Mouse (Mus musculus): ENCODE results near the gene Gm8300. TPM values are rescaled to one million over a fixed set of nuclear protein-coding genes. Genes with fewer than 3 reads are reported as not detected.
"Not testable (repeated sequence)": the region's sequence is repeated elsewhere in the genome, so short reads cannot be mapped to it uniquely, and the experiment has no call there.

Gene Gm8300
- total RNA-seq (2014; fragmentation: Nextera tagmentation): not detected in 2 replicates
- total RNA-seq (2017): not detected in 2 replicates

DNA sequence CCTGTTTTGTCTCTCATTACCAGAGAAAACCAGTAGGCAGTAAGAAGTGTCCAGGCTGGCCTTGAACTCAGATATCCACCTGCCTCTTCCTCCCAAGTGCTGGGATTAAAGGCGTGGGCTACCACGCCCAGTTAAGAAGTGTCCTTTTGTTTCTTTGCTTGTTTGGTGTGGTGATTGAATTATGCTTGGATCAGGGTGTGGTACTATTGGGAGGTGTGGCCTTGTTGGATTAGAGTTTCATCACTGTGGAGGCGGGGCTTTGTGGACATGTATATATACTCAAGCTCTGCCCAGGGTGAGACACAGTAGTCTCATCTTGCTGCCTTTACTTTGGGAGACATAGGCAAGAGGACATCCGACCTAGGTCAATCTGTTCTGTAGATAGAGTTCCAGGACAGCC lies at the start of gene Gm8300:
Gm8300 (plus strand) TSS at position 301 of the 400 bp plus-strand sequence.
- ATAC-seq (replicated peaks; ENCODE audit: low FRiP score, low TSS enrichment, poor library complexity, severe bottlenecking): not testable (repeated sequence)

DNA sequence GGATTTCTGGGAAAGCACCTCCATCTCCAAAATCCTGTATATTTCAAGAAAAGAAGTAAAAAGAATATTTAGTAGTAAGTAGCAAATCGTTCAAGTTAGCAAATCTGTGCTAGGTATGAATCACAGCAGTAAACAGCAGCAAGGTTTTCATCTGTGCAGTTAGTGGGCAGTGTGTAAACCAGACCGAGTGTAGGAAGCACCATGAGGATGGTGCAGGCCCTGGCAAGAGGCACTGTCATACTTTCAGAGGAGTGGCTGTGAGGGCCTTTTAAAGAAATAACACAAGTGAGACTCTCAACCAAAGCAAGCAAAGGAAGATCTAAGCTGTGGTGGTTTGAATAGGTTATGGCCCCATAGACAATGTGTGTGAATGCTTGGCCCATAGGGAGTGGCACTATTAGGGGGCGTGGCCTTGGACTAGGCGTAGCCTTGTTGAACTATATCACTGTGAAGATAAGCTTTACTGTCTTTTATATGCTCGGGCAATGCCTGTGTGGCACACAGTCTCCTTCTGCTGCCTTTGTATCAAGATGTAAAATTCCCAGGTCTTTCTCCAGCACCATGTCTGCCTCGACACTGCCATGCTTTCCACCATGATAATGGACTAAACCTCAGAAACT lies 49.3 kb upstream of the Gm8300 start:
- peak; percentile 95 for ATAC-seq (replicated peaks; ENCODE audit: low FRiP score, low TSS enrichment, poor library complexity, severe bottlenecking)

DNA sequence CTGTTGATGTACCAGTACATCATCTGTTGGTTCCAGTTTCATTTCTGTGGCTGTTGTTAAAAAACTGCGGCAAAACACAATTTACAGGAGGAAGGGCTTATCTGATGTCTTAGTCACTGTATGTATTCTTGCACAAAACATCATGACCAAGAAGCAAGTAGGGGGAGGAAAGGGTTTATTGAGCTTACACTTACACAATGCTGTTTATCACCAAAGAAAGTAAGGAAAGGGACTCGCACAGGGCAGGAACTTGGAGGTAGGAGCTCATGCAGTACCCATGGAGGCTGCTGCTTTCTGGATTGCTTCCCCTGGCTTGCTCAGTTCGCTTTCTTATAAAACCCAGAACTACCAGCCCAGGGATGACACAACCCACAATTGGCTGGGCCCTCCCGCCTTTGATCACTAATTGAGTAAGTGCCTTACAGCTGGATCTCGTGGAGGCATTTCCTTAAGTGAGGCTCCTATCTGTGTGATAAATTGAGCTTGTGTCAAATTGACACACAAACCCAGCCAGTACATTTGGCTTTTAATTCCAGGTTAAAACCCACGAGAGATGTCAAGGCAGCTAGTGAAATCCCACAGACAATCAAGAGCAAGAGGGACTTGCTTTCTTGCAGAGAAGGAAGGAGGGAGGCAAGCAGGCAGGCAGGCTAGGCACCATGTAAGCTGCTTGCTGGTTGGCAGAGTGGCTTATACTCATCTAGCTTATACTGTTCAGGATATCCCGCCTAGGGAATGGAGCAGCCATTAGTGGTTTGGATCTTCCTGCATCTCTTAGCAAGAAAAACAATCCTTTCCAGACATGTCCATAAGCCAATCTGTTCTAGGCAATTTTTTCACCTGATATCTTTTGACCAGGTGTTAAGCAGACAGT lies 43.6 kb upstream of the Gm8300 start:
- no peak for ATAC-seq (replicated peaks; ENCODE audit: low FRiP score, low TSS enrichment, poor library complexity, severe bottlenecking)

DNA sequence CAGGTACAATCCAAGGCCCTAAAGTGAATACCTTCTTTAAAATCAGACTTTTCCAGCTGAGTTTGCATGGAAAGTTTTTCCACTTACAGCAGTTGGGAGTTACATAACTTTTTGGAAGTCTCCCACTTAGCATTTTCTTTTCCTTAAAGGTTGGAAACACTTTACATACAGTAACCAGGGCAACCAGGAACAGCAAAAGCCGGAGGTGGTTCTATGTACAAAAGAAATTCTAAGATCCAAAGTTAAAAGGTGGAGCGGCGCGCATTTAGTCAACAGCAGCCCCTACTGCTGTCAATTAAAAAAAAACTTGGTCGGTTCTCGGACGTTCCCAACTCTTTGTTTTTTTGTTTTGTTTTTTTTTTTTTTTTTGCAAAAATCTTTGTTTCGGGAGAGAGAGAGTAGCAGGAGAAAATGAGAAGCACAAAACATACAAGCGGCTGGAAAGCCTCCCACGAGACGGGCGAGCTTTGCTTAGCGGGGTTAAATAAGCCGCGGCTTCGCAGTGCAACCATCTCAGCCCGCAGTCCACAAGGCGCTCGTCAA lies 42.6 kb upstream of the Gm8300 start:
- no peak; the same call in 1 of the 2 replicates for ATAC-seq (replicated peaks; ENCODE audit: low FRiP score, low TSS enrichment, poor library complexity, severe bottlenecking)

DNA sequence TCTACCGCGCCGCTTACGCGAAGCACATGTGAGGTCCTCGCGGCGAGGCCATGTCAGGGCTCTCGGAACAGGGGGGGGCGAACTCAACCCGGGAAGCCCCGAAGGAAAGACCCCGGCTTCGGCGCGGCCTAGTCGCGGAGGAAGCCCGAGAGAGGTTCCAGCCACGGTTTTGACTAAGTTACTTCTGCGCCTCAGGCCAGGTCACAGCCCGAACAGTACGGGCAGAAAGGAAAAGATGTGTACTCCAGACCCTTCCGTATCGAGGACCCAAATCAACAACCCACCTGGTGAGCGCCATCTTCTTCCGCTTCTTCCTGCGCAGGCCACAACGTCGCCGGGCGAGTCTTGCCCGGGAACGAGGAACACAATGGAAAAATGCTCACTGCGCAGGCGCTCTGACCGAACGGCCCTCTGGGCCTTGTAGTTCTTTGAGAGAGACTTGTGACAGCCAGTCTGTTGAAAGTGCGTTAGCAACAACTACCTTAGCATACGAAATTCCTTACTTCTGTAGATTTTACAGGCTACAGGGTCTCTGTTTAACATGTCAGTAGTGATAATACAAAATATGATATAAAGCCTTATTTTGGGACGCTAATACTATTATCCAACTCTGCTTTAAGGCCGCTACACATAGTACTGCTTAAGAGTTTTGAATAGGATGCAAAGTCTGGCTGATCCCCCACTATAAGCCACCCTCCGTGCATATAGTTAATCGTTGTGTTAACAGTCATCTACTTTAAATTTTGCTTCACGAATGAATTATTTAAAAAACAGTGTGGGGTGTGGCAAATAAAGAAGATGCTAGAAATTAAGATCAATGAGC lies 41.9 kb upstream of the Gm8300 start, which contains the start of gene Snw1:
Snw1 (minus strand) TSS at position 311 of the 823 bp plus-strand sequence.
- peak; percentile 96 for ATAC-seq (replicated peaks; ENCODE audit: low FRiP score, low TSS enrichment, poor library complexity, severe bottlenecking)

DNA sequence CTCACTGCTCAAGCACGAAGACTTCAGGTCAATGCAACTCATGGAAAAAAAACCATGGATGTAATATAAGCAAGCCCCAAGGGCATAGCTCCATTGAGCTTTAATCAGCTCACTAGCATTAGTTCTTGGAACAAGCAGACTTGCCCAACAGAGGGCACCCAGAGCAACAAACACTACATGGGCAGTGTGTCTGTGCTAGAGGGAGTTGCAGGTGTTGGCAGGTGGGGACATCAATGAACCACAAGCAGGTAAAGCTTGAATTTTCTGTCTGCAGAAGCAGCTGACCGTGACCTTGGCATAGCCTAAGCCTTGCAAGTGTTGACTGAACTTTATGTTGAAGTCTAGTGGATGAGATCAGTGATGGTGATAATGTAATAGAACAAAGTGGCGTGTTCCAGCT lies 39.4 kb upstream of the Gm8300 start:
- ATAC-seq (replicated peaks; ENCODE audit: low FRiP score, low TSS enrichment, poor library complexity, severe bottlenecking): no peak

DNA sequence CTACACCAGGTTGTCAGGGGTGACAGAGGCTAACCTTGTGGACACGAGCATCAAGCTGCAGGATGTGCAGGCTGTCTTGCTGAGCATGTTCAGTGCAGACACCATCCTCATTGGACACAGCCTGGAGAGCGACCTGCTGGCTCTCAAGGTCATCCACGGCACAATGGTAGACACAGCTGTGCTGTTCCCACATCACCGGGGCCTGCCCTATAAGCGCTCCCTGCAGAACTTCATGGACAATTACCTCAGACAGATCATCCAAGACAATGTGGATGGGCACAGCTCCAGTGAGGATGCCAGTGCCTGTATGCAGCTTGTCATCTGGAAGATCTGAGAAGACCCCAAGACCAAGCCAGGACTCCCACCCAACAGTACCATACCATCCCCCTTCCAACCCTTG lies 31.6 kb upstream of the Gm8300 start:
- not testable (repeated sequence) for ATAC-seq (replicated peaks; ENCODE audit: low FRiP score, low TSS enrichment, poor library complexity, severe bottlenecking)

DNA sequence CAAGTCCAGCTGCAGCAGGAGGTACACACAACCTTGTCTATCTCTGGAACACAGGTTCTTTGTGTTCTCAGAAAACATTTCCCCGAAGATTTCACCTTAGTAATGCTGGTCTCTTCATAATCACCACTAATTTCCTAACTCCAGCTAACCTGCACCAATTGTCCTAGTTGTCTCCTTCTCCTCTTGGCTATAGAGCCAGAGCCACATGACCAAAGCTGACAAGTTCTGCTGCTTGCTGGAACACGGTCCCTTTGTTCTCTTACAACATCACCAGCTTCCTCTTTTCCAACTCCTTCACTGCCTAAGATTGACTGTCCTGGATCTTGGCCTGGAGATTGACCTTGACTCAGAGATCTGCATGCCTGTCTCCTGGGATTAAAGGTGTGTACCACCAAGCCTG lies 25.4 kb upstream of the Gm8300 start:
- ATAC-seq (replicated peaks; ENCODE audit: low FRiP score, low TSS enrichment, poor library complexity, severe bottlenecking): not testable (repeated sequence)

DNA sequence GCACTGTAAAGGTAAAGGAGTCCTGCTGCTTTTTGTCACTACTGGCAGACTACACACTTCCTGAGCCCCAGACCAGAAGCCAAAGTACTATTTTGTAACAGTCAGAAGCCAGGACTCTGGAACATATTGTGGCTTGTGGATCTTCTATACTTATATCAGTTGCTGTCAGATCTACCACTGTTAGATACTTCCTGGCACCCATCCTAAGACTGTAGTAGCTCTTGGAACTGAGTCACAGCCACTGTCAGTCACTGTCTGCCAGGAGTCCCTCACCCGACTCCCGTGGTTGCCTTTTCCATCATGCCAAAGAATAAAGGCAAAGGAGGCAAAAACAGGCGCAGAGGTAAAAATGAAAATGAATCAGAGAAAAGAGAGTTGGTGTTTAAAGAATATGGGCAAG lies 19.7 kb upstream of the Gm8300 start, which contains the start of gene Gm5788:
Gm5788 (plus strand) TSS at position 301 of the 400 bp plus-strand sequence.
- ATAC-seq (replicated peaks; ENCODE audit: low FRiP score, low TSS enrichment, poor library complexity, severe bottlenecking): not testable (repeated sequence)

DNA sequence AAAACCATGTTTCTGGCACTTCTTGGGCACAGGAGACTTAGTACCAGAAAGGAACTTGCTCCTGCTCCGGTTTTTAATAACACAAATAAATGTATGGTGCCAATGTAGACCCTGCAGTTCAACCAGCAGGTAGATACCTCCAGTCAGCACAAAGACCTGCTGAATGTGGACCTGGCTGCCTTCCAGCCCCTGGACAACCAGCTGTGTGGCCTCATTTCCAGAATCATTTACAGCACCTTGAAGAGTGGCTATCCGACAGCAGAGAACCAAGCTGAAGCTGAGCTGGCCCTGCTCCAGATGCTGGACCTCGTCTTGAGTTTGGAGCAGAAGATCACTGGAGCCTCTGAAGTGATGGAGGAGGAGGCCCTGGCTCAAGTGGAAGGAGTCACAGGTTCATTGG lies 5.5 kb downstream of the Gm8300 start:
- ATAC-seq (replicated peaks; ENCODE audit: low FRiP score, low TSS enrichment, poor library complexity, severe bottlenecking): not testable (repeated sequence)

DNA sequence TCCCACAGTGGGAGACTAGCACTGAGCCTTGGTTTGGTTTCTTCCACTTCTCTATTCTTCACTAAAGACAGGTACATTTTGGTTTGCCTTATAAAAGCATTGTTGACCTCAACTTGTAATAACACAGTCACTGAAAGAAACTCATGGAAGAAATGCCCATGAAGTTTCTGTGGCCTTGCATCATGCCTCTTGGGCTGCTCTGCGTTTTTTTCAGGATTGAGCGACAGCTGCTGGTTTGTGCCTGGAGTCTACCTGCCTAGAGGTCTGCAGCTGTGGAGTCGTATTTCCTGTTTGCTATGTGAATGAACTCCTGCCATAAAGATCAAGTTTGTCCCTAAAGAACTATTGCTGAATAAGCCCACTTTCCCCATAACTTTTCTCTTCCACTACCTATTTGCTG lies 29.8 kb downstream of the Gm8300 start:
- ATAC-seq (replicated peaks; ENCODE audit: low FRiP score, low TSS enrichment, poor library complexity, severe bottlenecking): no peak

DNA sequence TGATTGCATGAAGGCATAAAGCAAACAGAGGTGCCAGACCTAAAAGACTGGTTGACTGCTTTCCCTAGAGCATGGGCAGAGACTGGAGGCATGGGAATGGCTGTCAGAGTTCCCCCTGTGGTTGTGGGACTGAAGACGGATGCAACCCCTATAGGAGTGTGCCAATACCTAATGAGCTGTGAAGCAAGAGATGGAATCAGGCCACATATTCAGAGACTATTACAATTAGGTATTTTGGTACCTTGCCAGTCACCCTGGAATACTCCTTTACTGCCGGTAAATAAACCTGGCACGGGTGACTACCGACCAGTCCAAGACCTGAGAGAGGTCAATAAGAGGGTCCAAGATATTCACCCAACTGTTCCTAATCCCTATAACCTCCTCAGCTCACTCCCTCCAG lies 36.5 kb downstream of the Gm8300 start:
- not testable (repeated sequence) for ATAC-seq (replicated peaks; ENCODE audit: low FRiP score, low TSS enrichment, poor library complexity, severe bottlenecking)

Other genes with a start within 250 kb of the Gm8300 start
- gene Vipas39, start 248.1 kb upstream of the Gm8300 start, total RNA-seq (2014; fragmentation: Nextera tagmentation): 20.5 and 25.5 TPM in 2 replicates
- gene Vipas39, start 248.1 kb upstream of the Gm8300 start, total RNA-seq (2017): 15.8 and 26.0 TPM in 2 replicates
- gene Ahsa1, start 247.8 kb upstream of the Gm8300 start, total RNA-seq (2014; fragmentation: Nextera tagmentation): 127 and 212 TPM in 2 replicates
- gene Ahsa1, start 247.8 kb upstream of the Gm8300 start, total RNA-seq (2017): 295 and 365 TPM in 2 replicates
- not detected in 2 replicates for gene Ism2, start 214.6 kb upstream of the Gm8300 start, total RNA-seq (2014; fragmentation: Nextera tagmentation)
- gene Ism2, start 214.6 kb upstream of the Gm8300 start, total RNA-seq (2017): not detected in 2 replicates
- gene Sptlc2, start 126.0 kb upstream of the Gm8300 start, total RNA-seq (2014; fragmentation: Nextera tagmentation): 16.1 and 33.3 TPM in 2 replicates
- 46.3 and 61.6 TPM in 2 replicates for gene Sptlc2, start 126.0 kb upstream of the Gm8300 start, total RNA-seq (2017)
- gene Slirp, start 70.4 kb upstream of the Gm8300 start, total RNA-seq (2014; fragmentation: Nextera tagmentation): 183 and 219 TPM in 2 replicates
- 65.7 and 122 TPM in 2 replicates for gene Slirp, start 70.4 kb upstream of the Gm8300 start, total RNA-seq (2017)
- 65.2 and 74.6 TPM in 2 replicates for gene Alkbh1, start 70.3 kb upstream of the Gm8300 start, total RNA-seq (2014; fragmentation: Nextera tagmentation)
- gene Alkbh1, start 70.3 kb upstream of the Gm8300 start, total RNA-seq (2017): 62.8 and 93.0 TPM in 2 replicates
- 64.6 and 68.2 TPM in 2 replicates for gene Snw1, start 42.0 kb upstream of the Gm8300 start, total RNA-seq (2014; fragmentation: Nextera tagmentation)
- gene Snw1, start 42.0 kb upstream of the Gm8300 start, total RNA-seq (2017): 189 and 219 TPM in 2 replicates
- not detected in 2 replicates for gene Gm5788, start 19.6 kb upstream of the Gm8300 start, total RNA-seq (2014; fragmentation: Nextera tagmentation)
- not detected in 2 replicates for gene Gm5788, start 19.6 kb upstream of the Gm8300 start, total RNA-seq (2017)
- not detected in 2 replicates for gene Oog1, start 88.4 kb downstream of the Gm8300 start, total RNA-seq (2014; fragmentation: Nextera tagmentation)
- gene Oog1, start 88.4 kb downstream of the Gm8300 start, total RNA-seq (2017): not detected in 2 replicates
- not detected in 2 replicates for gene Gm4027, start 104.6 kb downstream of the Gm8300 start, total RNA-seq (2014; fragmentation: Nextera tagmentation)
- not detected in 2 replicates for gene Gm4027, start 104.6 kb downstream of the Gm8300 start, total RNA-seq (2017)
- gene Gm16381, start 130.3 kb downstream of the Gm8300 start, total RNA-seq (2014; fragmentation: Nextera tagmentation): not detected in 2 replicates
- not detected in 2 replicates for gene Gm16381, start 130.3 kb downstream of the Gm8300 start, total RNA-seq (2017)

All from megakaryocyte-erythroid progenitor cell, adult 5-6 weeks (primary cell).